Mouse (Mus musculus) forebrain, embryonic 14.5 days (tissue): ENCODE data around the gene Dars2. TPM values are rescaled to one million over a fixed set of nuclear protein-coding genes. Genes with fewer than 3 reads are reported as not detected.

Experiments
- ATAC-seq: fragments of 200-750 bp; cut with Nextera tagmentation; 2 replicates; pipeline ENCODE4 v1.8.0; 2017; ENCODE audit warnings: mild to moderate bottlenecking, moderate library complexity
- DNase-seq: peaks from one replicate; pipeline ENCODE4 v3.0.0-alpha.2; 2015; ENCODE audit warnings: low spot score
- H3K27ac ChIP-seq: fragments of 300-500 bp; sonication (generic); 2 replicates; pipeline ENCODE4 v1.5.1; 2014; ENCODE audit warnings: low read depth, mild to moderate bottlenecking, control low read depth, low read length, moderate library complexity
- H3K27me3 ChIP-seq: fragments of 300-500 bp; sonication (generic); replicated peaks from 2 replicates; pipeline ENCODE4 v1.6.1; 2014; ENCODE audit warnings: low read length, control low read depth, mixed read lengths; ENCODE audit not compliant: control insufficient read depth, insufficient read depth
- H3K36me3 ChIP-seq: fragments of 300-500 bp; sonication (generic); 2 replicates; pipeline ENCODE4 v1.6.1; 2014; ENCODE audit warnings: low read length, control low read depth; ENCODE audit not compliant: control insufficient read depth, insufficient read depth
- H3K4me1 ChIP-seq: fragments of 300-500 bp; sonication (generic); 2 replicates; pipeline ENCODE4 v1.6.1; 2014; ENCODE audit warnings: antibody characterized with exemption, low read length, control low read depth; ENCODE audit not compliant: control insufficient read depth, insufficient read depth
- H3K4me2 ChIP-seq: fragments of 300-500 bp; sonication (generic); 2 replicates; pipeline ENCODE4 v1.6.1; 2014; ENCODE audit warnings: mild to moderate bottlenecking, control low read depth, low read length
- H3K4me3 ChIP-seq: fragments of 300-500 bp; sonication (generic); 2 replicates; pipeline ENCODE4 v1.5.1; 2014; ENCODE audit warnings: low read depth, low read length, control low read depth
- H3K9ac ChIP-seq: fragments of 300-500 bp; sonication (generic); 2 replicates; pipeline ENCODE4 v1.6.1; 2014; ENCODE audit warnings: mild to moderate bottlenecking, low read length, control low read depth, moderate library complexity
- H3K9me3 ChIP-seq: fragments of 300-500 bp; sonication (generic); replicated peaks from 2 replicates; pipeline ENCODE4 v1.6.1; 2016; ENCODE audit warnings: low read length, control low read depth, mixed read lengths; ENCODE audit not compliant: control insufficient read depth
- WGBS: fragments of 180-500 bp; shearing (Covaris S2); extraction: QIAGEN DNeasy Blood & Tissue Kit; methylation state at CpG from one replicate; pipeline ENCODE4 v1.1.7; 2014; 5-methylcytosine and 5-hydroxymethylcytosine counted together
- polyA plus RNA-seq: library from polyadenylated mRNA; unstranded; fragments of >200 nt; fragmentation: Nextera tagmentation; extraction: Ambion mirVana; gene quantifications from 2 replicates; pipeline ENCODE4 v1.2.1, GENCODE M21; 2014

The Dars2 gene
- polyA plus RNA-seq, 1 experiment from 2014 or later: 41.3 TPM

DNA sequence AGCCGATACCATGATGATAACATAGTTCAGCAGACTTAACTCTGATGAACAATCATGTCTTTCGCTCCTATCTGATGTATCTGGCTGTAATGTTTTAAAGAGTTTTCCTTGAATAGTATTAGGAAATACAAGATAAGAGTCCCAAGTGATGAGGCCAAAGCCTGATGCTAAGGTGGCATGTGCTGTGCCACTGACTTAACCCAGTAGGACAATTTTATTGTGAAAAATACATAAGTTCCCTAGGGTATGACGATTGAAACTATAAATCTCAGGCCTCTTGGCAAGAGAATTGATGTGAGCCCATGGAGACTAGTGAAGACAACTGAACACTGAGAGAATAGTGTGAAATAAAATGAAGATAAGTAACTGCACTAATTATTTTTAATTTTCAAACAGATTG is 32.9 kb downstream of the Dars2 start:
- Histone ChIP-seq H3K27ac (no peak overlapping the region), H3K4me1 (peaks cover 18% of the 10 kb centered on the region), H3K4me2 (peak overlapping the region; percentile 95), H3K36me3 (peaks cover 63% of the 10 kb centered on the region), H3K27me3 (no peaks in the 10 kb centered on the region), H3K9ac (peak overlapping the region; percentile 46; the same call in 1 of the 2 replicates), H3K9me3 (no peaks in the 10 kb centered on the region), H3K4me3 (peak overlapping the region; percentile 62)
- ATAC-seq: no peak
- 21% methylated on average over 3 of the region's 3 CpGs for WGBS
- peak; percentile 8 for DNase-seq

DNA sequence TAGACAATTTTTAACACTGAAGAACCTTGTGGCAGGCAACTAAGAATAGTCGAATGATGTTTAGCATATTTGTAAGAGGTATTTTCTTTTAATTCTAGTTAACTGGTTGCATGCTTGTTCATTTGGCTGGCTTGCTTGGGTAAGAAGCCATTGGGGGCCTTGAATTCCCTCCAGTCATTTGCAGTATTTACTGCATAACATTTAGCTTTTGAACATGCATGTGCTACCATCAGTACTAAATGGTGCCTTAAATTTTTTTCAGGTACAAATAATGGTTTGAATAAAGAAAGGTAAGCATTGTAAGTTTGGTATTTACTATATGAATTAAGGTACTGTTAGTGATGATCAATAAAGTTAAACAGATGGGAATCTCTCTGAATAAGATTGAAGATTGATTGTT is 33.4 kb downstream of the Dars2 start:
- Histone ChIP-seq H3K4me3 (peak overlapping the region; percentile 62), H3K4me1 (peaks cover 18% of the 10 kb centered on the region), H3K36me3 (peaks cover 65% of the 10 kb centered on the region), H3K9ac (peak overlapping the region; percentile 85), H3K9me3 (no peaks in the 10 kb centered on the region), H3K4me2 (peak overlapping the region; percentile 95), H3K27me3 (no peaks in the 10 kb centered on the region), H3K27ac (no peak overlapping the region)
- WGBS: 0% methylated on average over 1 of the region's 1 CpGs
- DNase-seq: no peak
- ATAC-seq: no peak

DNA sequence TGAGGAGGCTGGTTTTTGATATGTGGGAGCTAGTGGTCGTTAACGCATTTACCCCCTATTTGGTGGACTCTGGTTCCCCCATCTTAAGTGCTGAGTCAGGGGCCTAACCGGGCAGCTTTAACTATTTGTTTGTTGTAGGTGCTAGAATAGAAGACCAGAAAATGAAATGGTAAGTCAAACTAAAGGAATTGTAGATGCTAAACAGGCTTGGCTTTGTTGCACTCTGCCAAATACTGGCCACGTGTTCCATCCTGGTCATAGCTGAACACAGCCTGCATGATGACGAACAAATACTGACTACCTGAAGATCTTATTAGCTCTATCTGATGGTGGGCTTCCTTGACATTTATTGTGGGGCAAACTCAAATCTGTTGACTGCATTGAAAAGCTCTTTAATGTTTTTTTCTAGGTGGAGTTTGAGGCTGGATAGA is 34.0 kb downstream of the Dars2 start:
- peak overlapping the region; percentile 89 for H3K27ac ChIP-seq
- WGBS: 2% methylated on average over 5 of the region's 5 CpGs
- DNase-seq (peak; percentile 47), ATAC-seq (no peak)
- H3K4me3 ChIP-seq: peak overlapping the region; percentile 62
- H3K9ac ChIP-seq: peak overlapping the region; percentile 85
- H3K27me3 ChIP-seq: no peaks in the 10 kb centered on the region
- peaks cover 65% of the 10 kb centered on the region for H3K36me3 ChIP-seq
- H3K9me3 ChIP-seq: no peaks in the 10 kb centered on the region
- peaks cover 18% of the 10 kb centered on the region for H3K4me1 ChIP-seq
- H3K4me2 ChIP-seq: peak overlapping the region; percentile 95

- Histone ChIP-seq H3K4me2 (peak overlapping the region; percentile 95), H3K9ac (peak overlapping the region; percentile 85), H3K36me3 (peaks cover 68% of the 10 kb centered on the region), H3K4me1 (peaks cover 18% of the 10 kb centered on the region), H3K27me3 (no peaks in the 10 kb centered on the region), H3K27ac (peak overlapping the region; percentile 89), H3K4me3 (peak overlapping the region; percentile 62), H3K9me3 (no peaks in the 10 kb centered on the region)
- ATAC-seq (no peak), DNase-seq (peak; percentile 47)
- WGBS: 0% methylated on average over 6 of the region's 6 CpGs
Observed at GRCm38 (mm10) chr1:161035786-161036404, 34.6 kb downstream of the Dars2 start.

DNA sequence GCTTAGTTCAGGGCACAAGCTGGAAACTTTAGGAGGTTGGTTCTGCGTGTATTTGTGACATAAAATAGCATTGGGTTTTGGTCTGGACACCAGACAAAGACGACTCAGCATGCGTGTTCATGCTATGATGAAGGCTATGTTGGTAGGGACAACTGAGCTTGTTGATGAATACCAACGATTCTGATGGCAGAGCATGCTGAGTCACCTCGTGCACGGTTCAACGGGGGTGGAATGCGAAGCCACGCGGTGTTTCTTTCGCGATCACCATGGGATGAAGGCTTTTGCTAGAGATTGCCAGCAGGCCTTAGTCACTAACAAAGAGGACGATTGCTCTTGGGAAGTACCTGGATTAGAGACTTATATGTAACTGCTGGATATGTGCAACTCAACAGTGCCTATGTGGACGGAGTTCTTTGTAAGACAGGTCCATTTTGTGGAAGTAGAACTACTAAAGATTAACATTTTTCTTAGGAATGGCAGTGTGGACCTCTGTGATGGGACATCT is 35.1 kb downstream of the Dars2 start:
- peak overlapping the region; percentile 89 for H3K27ac ChIP-seq
- peak overlapping the region; percentile 62 for H3K4me3 ChIP-seq
- H3K4me2 ChIP-seq: peak overlapping the region; percentile 95
- peaks cover 65% of the 10 kb centered on the region for H3K36me3 ChIP-seq
- peaks cover 18% of the 10 kb centered on the region for H3K4me1 ChIP-seq
- WGBS: under 1% methylated on average over 14 of the region's 14 CpGs
- no peaks in the 10 kb centered on the region for H3K27me3 ChIP-seq
- DNase-seq (peak; percentile 52), ATAC-seq (peak; percentile 28)
- peak overlapping the region; percentile 85 for H3K9ac ChIP-seq
- H3K9me3 ChIP-seq: no peaks in the 10 kb centered on the region

DNA sequence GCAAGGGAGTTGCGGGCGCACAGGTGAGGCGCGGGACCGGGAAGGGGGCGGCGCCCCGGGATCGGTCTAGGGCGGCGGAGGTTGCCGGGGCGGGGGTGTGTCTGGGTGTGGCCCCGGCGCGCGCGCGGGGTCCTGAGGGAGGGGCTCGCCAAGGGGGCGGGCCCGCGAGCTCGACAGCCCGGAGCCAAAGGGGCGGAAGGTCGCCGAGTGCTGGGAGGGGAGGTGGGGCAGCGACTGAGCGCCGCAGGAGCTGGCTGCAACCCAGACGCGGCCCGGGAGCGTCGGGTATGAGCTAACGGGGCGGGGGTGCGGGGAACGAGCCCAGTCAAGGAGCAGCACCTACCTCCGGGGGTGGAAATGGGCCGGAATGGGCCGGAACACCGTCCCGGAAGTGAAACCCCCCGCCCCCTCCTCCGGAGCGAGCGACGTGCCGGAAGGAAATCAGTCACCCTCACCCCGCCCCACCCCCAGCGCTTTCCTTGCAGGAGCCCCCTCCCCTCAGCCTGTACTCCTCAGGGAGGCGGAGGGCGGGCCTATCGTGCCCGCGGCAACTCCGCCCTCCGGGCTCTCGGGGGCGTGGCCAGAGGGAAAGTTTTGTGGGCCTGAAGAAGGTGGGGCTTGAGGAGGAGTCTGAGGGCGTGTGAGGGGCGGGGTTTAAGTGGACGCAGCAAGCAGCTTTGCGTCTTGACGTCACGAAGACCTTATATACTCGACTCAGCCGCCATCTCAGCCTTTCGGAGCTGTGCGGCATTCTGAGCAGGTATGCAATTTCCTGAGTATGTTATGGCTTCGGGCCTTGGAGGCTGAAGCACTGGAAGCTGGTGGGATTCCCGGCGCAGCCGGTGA is 35.8 kb downstream of the Dars2 start, which contains the start of gene Zbtb37:
TSS of gene Zbtb37 (minus strand) at position 415 of the 846 bp plus-strand sequence.
- ATAC-seq (peak; percentile 93), DNase-seq (peak; percentile 99)
- H3K4me3 ChIP-seq: peak within 1 kb of the TSS; percentile 62
- no peaks in the 10 kb centered on the region for H3K9me3 ChIP-seq
- peak within 1 kb of the TSS; percentile 85 for H3K9ac ChIP-seq
- H3K27ac ChIP-seq: peak within 1 kb of the TSS; percentile 89
- peaks cover 62% of the 10 kb centered on the region for H3K36me3 ChIP-seq
- 2% methylated on average over 69 of the region's 76 CpGs for WGBS
- peak within 1 kb of the TSS; percentile 95 for H3K4me2 ChIP-seq
- H3K27me3 ChIP-seq: no peaks in the 10 kb centered on the region
- H3K4me1 ChIP-seq: peaks cover 18% of the 10 kb centered on the region

- Histone ChIP-seq H3K27ac (peak overlapping the region; percentile 82), H3K4me1 (peaks cover 18% of the 10 kb centered on the region), H3K27me3 (no peaks in the 10 kb centered on the region), H3K9ac (peak overlapping the region; percentile 85), H3K36me3 (peaks cover 62% of the 10 kb centered on the region), H3K4me2 (peak overlapping the region; percentile 72), H3K9me3 (no peaks in the 10 kb centered on the region), H3K4me3 (peak overlapping the region; percentile 62)
- ATAC-seq: no peak
- 2% methylated on average over 21 of the region's 21 CpGs for WGBS
- DNase-seq: no peak
Observed at GRCm38 (mm10) chr1:161033856-161034434, 36.5 kb downstream of the Dars2 start.

- no peak overlapping the region for H3K9ac ChIP-seq
- H3K27me3 ChIP-seq: no peaks in the 10 kb centered on the region
- no peaks in the 10 kb centered on the region for H3K9me3 ChIP-seq
- DNase-seq: no peak
- peaks cover 15% of the 10 kb centered on the region for H3K4me1 ChIP-seq
- ATAC-seq: no peak
- H3K27ac ChIP-seq: no peak overlapping the region
- no peak overlapping the region for H3K4me3 ChIP-seq
- no peak overlapping the region for H3K4me2 ChIP-seq
- 96% methylated on average over 7 of the region's 7 CpGs for WGBS
- H3K36me3 ChIP-seq: peaks cover 50% of the 10 kb centered on the region
Observed at GRCm38 (mm10) chr1:161032345-161032744, 38.1 kb downstream of the Dars2 start.
